Mouse (Mus musculus): ENCODE results near the gene Sh2d6.

- no peak for TF ChIP-seq POLR2A (IDR thresholded peaks at IDR 0.05; ENCODE audit: low read depth, low read length)
- TF ChIP-seq CTCF (IDR thresholded peaks at IDR 0.05; ENCODE audit: borderline replicate concordance, insufficient read depth, low read length), result no peak
Observed at GRCm38 (mm10) chr6:72477621-72478020, 43.9 kb downstream of the Sh2d6 start.

All from embryonic fibroblast, embryonic 13.5 days (primary cell).